Mouse (Mus musculus) myocyte (in vitro differentiated cells): ENCODE measurements at regions not wholly inside any gene's neighbourhood (a gene's known extent, or its start where the extent isn't known, plus 50 kb on each side); places are given as distances from the start of the nearest gene placed in this dataset.

ENCODE experiments used
- E2F4 ChIP-seq: IDR thresholded peaks from one replicate; pipeline ENCODE4 v1.6.1; 2011; ENCODE audit warnings: mild to moderate bottlenecking, control low read depth, moderate library complexity; ENCODE audit not compliant: insufficient read depth
- POLR2A ChIP-seq: IDR thresholded peaks from one replicate; pipeline ENCODE4 v1.6.1; 2011; ENCODE audit warnings: low read depth, mild to moderate bottlenecking, control low read depth, moderate library complexity; ENCODE audit not compliant: insufficient read length

DNA sequence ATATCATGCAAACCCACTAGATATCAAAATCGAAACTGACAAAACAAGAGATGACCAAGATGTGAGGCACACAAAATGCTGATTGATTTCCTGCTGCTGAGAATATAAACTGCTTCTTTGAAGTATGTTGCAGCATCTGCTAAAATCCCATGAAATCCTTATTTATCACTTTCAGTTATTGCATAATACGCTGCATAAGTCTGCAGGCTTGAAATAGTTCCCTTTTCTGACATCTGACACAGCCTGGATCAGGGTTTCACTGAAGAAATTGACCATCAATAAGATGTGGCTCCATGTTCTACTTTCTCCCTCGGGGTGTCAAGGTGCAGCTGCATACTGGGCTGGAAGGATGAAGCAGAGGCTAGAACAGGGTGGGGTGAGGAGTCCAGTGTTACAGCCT, 348.7 kb upstream of the Dab2 start:
- TF ChIP-seq POLR2A (no peak), E2F4 (no peak)
